Mouse (Mus musculus) lung, postnatal 0 days (tissue): Measurements from ENCODE around the gene Nr4a3.

Experiments
- CTCF ChIP-seq: IDR thresholded peaks from 2 replicates; pipeline ENCODE4 v1.5.1; 2016; ENCODE audit warnings: antibody characterized with exemption, mild to moderate bottlenecking
- EP300 ChIP-seq: IDR thresholded peaks from 2 replicates; pipeline ENCODE4 v1.6.1; 2016; ENCODE audit warnings: antibody characterized with exemption, mild to moderate bottlenecking, control low read depth

DNA sequence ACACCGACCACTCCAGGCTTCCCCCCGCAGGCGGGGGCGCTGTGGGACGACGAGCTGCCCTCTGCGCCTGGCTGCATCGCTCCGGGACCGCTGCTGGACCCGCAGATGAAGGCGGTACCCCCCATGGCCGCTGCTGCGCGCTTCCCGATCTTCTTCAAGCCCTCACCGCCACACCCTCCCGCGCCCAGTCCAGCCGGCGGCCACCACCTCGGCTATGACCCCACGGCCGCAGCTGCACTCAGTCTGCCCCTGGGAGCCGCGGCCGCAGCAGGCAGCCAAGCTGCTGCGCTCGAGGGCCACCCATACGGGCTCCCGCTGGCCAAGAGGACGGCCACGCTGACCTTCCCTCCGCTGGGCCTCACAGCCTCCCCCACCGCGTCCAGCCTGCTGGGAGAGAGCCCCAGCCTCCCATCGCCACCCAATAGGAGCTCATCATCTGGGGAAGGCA, 6.7 kb downstream of the Nr4a3 start:
- peak; percentile 46 for TF ChIP-seq CTCF
- no peak for TF ChIP-seq EP300
